Mouse (Mus musculus): ENCODE measurements at regions not wholly inside any gene's neighbourhood (a gene's known extent, or its start where the extent isn't known, plus 50 kb on each side); places are given as distances from the start of the nearest gene placed in this dataset.
A peak's percentile ranks its signal among the peaks of the same experiment; 100 is the strongest.

DNA sequence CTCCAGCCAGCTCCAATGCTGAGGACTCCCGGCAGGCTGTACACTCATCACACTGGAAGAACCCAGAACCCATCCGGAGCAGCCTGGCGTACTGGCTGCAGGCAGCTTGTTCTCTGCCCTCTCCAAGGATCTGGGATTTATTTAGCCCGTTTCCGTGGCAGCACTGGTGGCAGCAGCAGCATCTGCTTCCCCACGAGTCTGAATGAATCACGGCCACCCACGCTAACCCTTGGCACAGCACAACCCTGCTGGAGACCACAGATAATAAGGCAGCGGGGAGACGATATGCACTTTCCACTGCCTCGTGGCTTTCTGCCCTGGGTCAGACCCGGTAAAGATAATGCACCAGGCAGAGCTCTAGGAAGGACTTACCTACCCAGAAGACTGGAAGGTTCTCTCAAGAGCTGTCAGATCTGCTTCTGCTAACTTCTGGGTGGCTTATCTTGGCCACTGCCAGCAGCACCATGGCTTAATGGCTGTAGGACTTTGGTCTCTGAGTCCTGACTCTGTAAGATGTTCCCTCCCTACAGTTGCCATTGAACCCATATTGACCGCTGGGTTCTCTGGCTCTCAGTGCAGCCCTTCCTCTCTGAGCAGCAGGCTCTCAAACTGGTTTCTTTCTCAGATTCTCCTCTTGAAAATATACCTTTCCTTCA lies 96.2 kb upstream of the Sipa1l1 start:
- no peak overlapping the region for H3K27ac ChIP-seq (ENCODE audit: control insufficient read depth, low read depth, low read length)
- peak; percentile 56 for DNase-seq (ENCODE audit: low read depth, low spot score)
- no peak overlapping the region for H3K4me3 ChIP-seq (ENCODE audit: control insufficient read depth in 1 of 2, insufficient read depth in 1 of 2, low read depth in 2 of 2, low read length in 2 of 2)
- H3K79me2 ChIP-seq (ENCODE audit: control insufficient read depth, insufficient read depth, low read length, poor library complexity), result no peaks in the 10 kb centered on the region
- no peaks in the 10 kb centered on the region for H3K4me1 ChIP-seq (ENCODE audit: control insufficient read depth in 1 of 2, insufficient read depth in 2 of 2, low read length in 2 of 2)
- H3K9ac ChIP-seq (ENCODE audit: control insufficient read depth, low read depth, low read length, poor library complexity, severe bottlenecking), result no peak overlapping the region
- no peaks in the 10 kb centered on the region for H3K9me3 ChIP-seq (replicated peaks; ENCODE audit: insufficient read depth, low read length)
- H3K27me3 ChIP-seq (ENCODE audit: control insufficient read depth in 1 of 2, insufficient read depth in 2 of 2, low read length in 2 of 2), result 0 out of 4 replicates have a peak, but pooled peaks cover 0 to 1% of the 10 kb centered on the region in 2 experiments
- no peaks in the 10 kb centered on the region for H3K36me3 ChIP-seq (ENCODE audit: control insufficient read depth in 1 of 2, insufficient read depth in 2 of 2, low read length in 2 of 2)
- TF ChIP-seq UBTF (IDR thresholded peaks at IDR 0.05; ENCODE audit: borderline replicate concordance, insufficient read depth, low read depth, low read length) (no peak), EP300 (IDR thresholded peaks at IDR 0.05; ENCODE audit: low read depth in 1 of 2, low read length in 2 of 2) (peak; percentile 39 to 74; a peak in 3 of 4 replicates), USF1 (IDR thresholded peaks at IDR 0.05; ENCODE audit: low read depth, low read length) (no peak), MAZ (IDR thresholded peaks at IDR 0.05; ENCODE audit: low read depth, low read length) (no peak), GATA1 (IDR thresholded peaks at IDR 0.05; ENCODE audit: low read depth, low read length) (peak; percentile 32; the same call in 1 of the 2 replicates), KAT2A (conservative IDR thresholded peaks at IDR 0.05; ENCODE audit: low read depth, low read length) (no peak), SIN3A (IDR thresholded peaks at IDR 0.05; ENCODE audit: low read length) (no peak), MYC (IDR thresholded peaks at IDR 0.05; ENCODE audit: low read depth, low read length) (no peak), HCFC1 (IDR thresholded peaks at IDR 0.05; ENCODE audit: low read depth, low read length) (no peak), MXI1 (IDR thresholded peaks at IDR 0.05; ENCODE audit: low read depth, low read length) (no peak), ZNF384 (IDR thresholded peaks at IDR 0.05; ENCODE audit: low read depth, low read length) (no peak), RCOR1 (IDR thresholded peaks at IDR 0.05; ENCODE audit: low read depth, low read length) (peak; percentile 75; the same call in 1 of the 2 replicates), POLR2AphosphoS5 (IDR thresholded peaks at IDR 0.05; ENCODE audit: borderline replicate concordance, low read depth, low read length) (no peak), MAFK (IDR thresholded peaks at IDR 0.05; ENCODE audit: borderline replicate concordance, low read depth, low read length) (no peak), POLR2A (IDR thresholded peaks at IDR 0.05; ENCODE audit: control insufficient read depth in 1 of 2, insufficient read depth in 1 of 2, low read depth in 1 of 2, low read length in 2 of 2, poor library complexity in 1 of 2) (no peak), ZMIZ1 (IDR thresholded peaks at IDR 0.05; ENCODE audit: low read depth, low read length) (no peak), TAL1 (IDR thresholded peaks at IDR 0.05; ENCODE audit: low read length) (peak; percentile 49), NRF1 (IDR thresholded peaks at IDR 0.05; ENCODE audit: insufficient read depth, low read depth, low read length, poor library complexity, severe bottlenecking) (no peak), JUND (IDR thresholded peaks at IDR 0.05; ENCODE audit: low read depth, low read length) (no peak), RAD21 (IDR thresholded peaks at IDR 0.05; ENCODE audit: low read depth, low read length) (no peak), GABPA (IDR thresholded peaks at IDR 0.05; ENCODE audit: low read depth, low read length) (no peak), MYB (IDR thresholded peaks at IDR 0.05; ENCODE audit: low read depth, low read length) (no peak), BHLHE40 (IDR thresholded peaks at IDR 0.05; ENCODE audit: borderline replicate concordance, low read depth, low read length) (no peak), NELFE (IDR thresholded peaks at IDR 0.05; ENCODE audit: low read depth, low read length) (no peak), TBP (IDR thresholded peaks at IDR 0.05; ENCODE audit: low read depth, low read length) (no peak), MEF2A (IDR thresholded peaks at IDR 0.05; ENCODE audit: extremely low read depth, insufficient replicate concordance, low read depth, low read length, poor library complexity, severe bottlenecking) (no peak), TCF12 (IDR thresholded peaks at IDR 0.05; ENCODE audit: low read depth, low read length) (peak; percentile 37; the same call in 1 of the 2 replicates)

Measured in MEL (cell line).